In genomic region chr5:133532678-133533077, GRCm38 (mm10) we compare ENCODE assay signal across 12 mouse cellular contexts.
DNase-seq lines count a peak whose midpoint lies in the region; ATAC-seq and TF ChIP-seq lines count a peak whose summit lies in the region.
"Had no signal": no experiment of that assay in that cellular context is flagged by ENCODE, and none has a peak within 500 bp of the region (broad histone marks: within the 10 kb centered on the region; RNA-seq: fewer than 3 reads in every experiment).

No protein-coding gene starts in this region.

- no peaks in the 10 kb centered on the region for H3K4me1 ChIP-seq in kidney, postnatal 0 days (replicated peaks; ENCODE audit: insufficient read depth, low read length)
- no peaks in the 10 kb centered on the region for H3K4me1 ChIP-seq in lung, adult 2 months (ENCODE audit: control insufficient read depth, insufficient read depth, low read length)
- H3K4me1 ChIP-seq: neural tube, embryonic 13.5 days; stomach, embryonic 15.5 days had no signal

- intact Hi-C loops in left cerebral cortex, postnatal 36 days (cut with DNase I), result no loop called here

- H3K9ac ChIP-seq in kidney, postnatal 0 days (ENCODE audit: low read depth, low read length), result no peak overlapping the region
- H3K9ac ChIP-seq: neural tube, embryonic 13.5 days; stomach, embryonic 15.5 days had no signal

- ATAC-seq in kidney, postnatal 0 days (replicated peaks; ENCODE audit: low FRiP score, low read depth), result no peak
- ATAC-seq: inflammation-experienced regulatory T-cells, adult 6 months had no signal

- DNase-seq in embryo, embryonic 10 days (ENCODE audit: low spot score), result peak; percentile 31
- no peak for DNase-seq in embryo, embryonic 9.5 days (ENCODE audit: extremely low spot score)
- DNase-seq in kidney, postnatal 0 days (ENCODE audit: low spot score), result peak; percentile 4
- DNase-seq in kidney, adult 18-20 months, result no peak
- peak; percentile 6 for DNase-seq in adrenal gland, postnatal 14 days
- DNase-seq in left cerebral cortex, postnatal 36 days (ENCODE audit: low spot score in 2 of 2), result peak; percentile 5 to 9
- DNase-seq in thymus, postnatal 14 days, result no peak
- no peak for DNase-seq in lung, adult 2 months
- DNase-seq: lung, postnatal 36 days had no signal

- no peak overlapping the region for H3K4me3 ChIP-seq in kidney, postnatal 0 days (replicated peaks; ENCODE audit: low read depth, low read length)
- no peak overlapping the region for H3K4me3 ChIP-seq in lung, adult 2 months (replicated peaks; ENCODE audit: extremely low read depth, low read depth, low read length)
- H3K4me3 ChIP-seq: neural tube, embryonic 13.5 days; stomach, embryonic 15.5 days had no signal

- no peak overlapping the region for H3K4me2 ChIP-seq in kidney, postnatal 0 days (ENCODE audit: low read length)
- H3K4me2 ChIP-seq: neural tube, embryonic 13.5 days; stomach, embryonic 15.5 days had no signal

- H3K36me3 ChIP-seq in kidney, postnatal 0 days (ENCODE audit: insufficient read depth, low read length), result no peaks in the 10 kb centered on the region
- H3K36me3 ChIP-seq: neural tube, embryonic 13.5 days; stomach, embryonic 15.5 days had no signal

- H3K27ac ChIP-seq in kidney, postnatal 0 days, result no peak overlapping the region
- H3K27ac ChIP-seq: neural tube, embryonic 13.5 days; stomach, embryonic 15.5 days had no signal

- no peak for TF ChIP-seq POLR2A in lung, adult 2 months (IDR thresholded peaks at IDR 0.05; ENCODE audit: borderline replicate concordance, extremely low read depth, low read depth, low read length)

- H3K27me3 ChIP-seq in kidney, postnatal 0 days (ENCODE audit: insufficient read depth, low read length), result no peaks in the 10 kb centered on the region
- H3K27me3 ChIP-seq: neural tube, embryonic 13.5 days; stomach, embryonic 15.5 days had no signal

- no peaks in the 10 kb centered on the region for H3K9me3 ChIP-seq in kidney, postnatal 0 days (replicated peaks; ENCODE audit: low read length)
- H3K9me3 ChIP-seq: stomach, embryonic 15.5 days had no signal

- TF ChIP-seq CTCF in kidney, postnatal 0 days (IDR thresholded peaks at IDR 0.05; ENCODE audit: low read depth), result peak; percentile 55; the same call in 1 of the 2 replicates
- TF ChIP-seq CTCF in lung, adult 2 months (IDR thresholded peaks at IDR 0.05; ENCODE audit: insufficient read depth, low read length), result no peak

Comparison
In these comparisons a context has a peak if more than half of its experiments do, and no peak if none do; other contexts are left out.
1. DNase-seq: peak in embryo, embryonic 10 days (single experiment), kidney, postnatal 0 days (single experiment), adrenal gland, postnatal 14 days (single experiment) and left cerebral cortex, postnatal 36 days (2 of 2); none in embryo, embryonic 9.5 days (single experiment), kidney, adult 18-20 months (single experiment), thymus, postnatal 14 days (single experiment) and lung, adult 2 months (single experiment).